Mouse (Mus musculus): ENCODE measurements around the gene Shld1. TPM values are rescaled to one million over a fixed set of nuclear protein-coding genes. Genes with fewer than 3 reads are reported as not detected.
A peak's percentile ranks its signal among the peaks of the same experiment; 100 is the strongest.

Shld1 gene
- polyA plus RNA-seq, 1 experiment = 29.7 TPM

DNA sequence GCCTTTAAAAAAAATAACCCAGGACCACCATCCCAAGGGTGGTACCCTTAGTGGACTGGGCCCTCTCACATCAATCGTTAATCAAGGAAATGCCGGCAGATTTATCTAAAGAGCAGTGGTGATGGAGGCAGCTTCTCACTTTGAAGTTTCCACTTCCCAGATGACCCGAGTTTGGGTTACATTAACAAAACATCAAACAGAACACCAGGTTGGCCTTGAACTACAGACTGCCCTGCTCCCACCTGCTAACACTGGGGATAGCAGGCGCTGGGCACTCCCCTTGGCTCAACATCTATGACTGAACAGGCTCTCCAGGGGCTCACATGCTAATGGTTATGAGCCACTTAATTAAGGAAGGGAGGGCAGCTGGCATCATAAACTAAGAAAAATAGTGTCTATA, 10.6 kb upstream of the Shld1 start:
- no peaks in the 10 kb centered on the region for H3K4me1 ChIP-seq (ENCODE audit: control insufficient read depth, insufficient read depth, low read length)
- whole genome bisulfite sequencing = 81% methylated on average over 4 of the region's 4 CpGs
- no peak overlapping the region for H3K27ac ChIP-seq (ENCODE audit: insufficient read depth, low read length)
- no peaks in the 10 kb centered on the region for H3K27me3 ChIP-seq (ENCODE audit: control insufficient read depth, insufficient read depth, low read length)
- no peak overlapping the region for H3K4me3 ChIP-seq (replicated peaks; ENCODE audit: insufficient read depth, low read depth, low read length)
- no peak for DNase-seq
- no peak for TF ChIP-seq CTCF (IDR thresholded peaks at IDR 0.05; ENCODE audit: borderline replicate concordance, insufficient read depth, low read depth, low read length)
- no peak for TF ChIP-seq POLR2A (IDR thresholded peaks at IDR 0.05; ENCODE audit: borderline replicate concordance, insufficient read depth, low read length)

DNA sequence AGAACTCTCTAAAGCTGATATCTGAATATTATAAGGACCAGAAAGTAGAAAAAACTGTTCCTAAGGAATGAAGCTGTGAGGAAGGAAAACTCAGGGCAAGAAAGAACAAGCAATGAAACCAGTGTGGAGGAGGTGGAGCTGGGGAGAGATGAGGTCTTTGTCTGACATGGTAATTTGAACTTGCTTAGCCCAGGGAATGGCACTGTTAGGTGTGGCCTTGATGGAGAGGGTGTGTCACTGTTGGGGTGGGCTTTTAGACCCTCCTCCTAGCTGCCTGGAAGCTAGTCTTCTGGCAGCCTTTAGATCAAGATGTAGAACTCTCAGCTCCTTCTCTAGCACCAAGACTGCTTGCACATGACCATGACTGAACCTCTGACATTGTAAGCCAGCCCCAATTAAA, 1.7 kb upstream of the Shld1 start:
- DNase-seq = no peak
- no peaks in the 10 kb centered on the region for H3K27me3 ChIP-seq (ENCODE audit: control insufficient read depth, insufficient read depth, low read length)
- no peak for TF ChIP-seq POLR2A (IDR thresholded peaks at IDR 0.05; ENCODE audit: borderline replicate concordance, insufficient read depth, low read length)
- TF ChIP-seq CTCF (IDR thresholded peaks at IDR 0.05; ENCODE audit: borderline replicate concordance, insufficient read depth, low read depth, low read length) = no peak
- no peak overlapping the region for H3K27ac ChIP-seq (ENCODE audit: insufficient read depth, low read length)
- peaks cover 8% of the 10 kb centered on the region; the same call in 1 of the 2 replicates for H3K4me1 ChIP-seq (ENCODE audit: control insufficient read depth, insufficient read depth, low read length)
- no peak overlapping the region for H3K4me3 ChIP-seq (replicated peaks; ENCODE audit: insufficient read depth, low read depth, low read length)

DNA sequence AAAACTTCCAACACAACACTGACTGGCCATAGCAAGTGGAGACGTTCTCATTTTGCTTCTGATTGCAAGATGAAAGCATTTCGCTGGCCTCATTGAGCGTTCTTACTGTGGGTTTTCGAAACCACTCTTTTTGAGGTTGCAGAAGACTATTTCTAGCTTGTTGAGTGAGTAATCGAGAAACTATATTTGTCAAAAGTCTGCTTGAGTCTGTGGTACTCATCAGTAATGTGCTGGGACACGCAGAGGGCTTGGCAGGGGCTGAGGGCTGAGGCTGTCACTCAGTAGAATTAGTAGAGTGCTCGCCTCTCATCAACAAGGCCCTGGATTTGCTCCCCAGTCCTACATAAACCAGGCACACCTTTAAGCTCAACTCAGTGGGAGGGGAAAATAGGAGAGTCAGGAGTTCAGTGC, 1.9 kb downstream of the Shld1 start:
- DNase-seq = no peak
- 86% methylated on average over 7 of the region's 7 CpGs for WGBS
- TF ChIP-seq POLR2A (IDR thresholded peaks at IDR 0.05; ENCODE audit: borderline replicate concordance, insufficient read depth, low read length) (no peak), CTCF (IDR thresholded peaks at IDR 0.05; ENCODE audit: borderline replicate concordance, insufficient read depth, low read depth, low read length) (no peak)
- Histone ChIP-seq H3K4me3 (replicated peaks; ENCODE audit: insufficient read depth, low read depth, low read length) (no peak overlapping the region), H3K4me1 (ENCODE audit: control insufficient read depth, insufficient read depth, low read length) (peaks cover 9% of the 10 kb centered on the region; the same call in 1 of the 2 replicates), H3K27me3 (ENCODE audit: control insufficient read depth, insufficient read depth, low read length) (no peaks in the 10 kb centered on the region), H3K27ac (ENCODE audit: insufficient read depth, low read length) (no peak overlapping the region; the same call in 1 of the 2 replicates)

DNA sequence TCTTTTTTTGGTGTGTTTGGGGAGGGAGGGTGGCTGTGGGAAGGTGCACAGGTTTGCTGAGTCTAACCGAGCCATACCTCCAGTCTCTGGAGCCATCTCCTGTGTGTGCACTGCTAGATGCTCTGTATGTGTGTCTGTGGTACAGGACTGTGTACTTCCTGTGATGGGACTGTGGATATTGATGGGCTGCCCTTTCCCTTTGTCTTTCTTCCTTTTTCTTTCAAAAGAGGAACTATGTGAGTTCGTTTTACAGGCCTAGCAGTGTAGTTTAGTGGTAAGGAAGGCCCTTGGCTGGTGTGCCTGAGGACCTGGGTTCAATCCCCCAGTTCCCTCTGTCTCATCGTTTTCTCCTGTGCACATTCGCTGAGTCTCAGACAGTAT, 2.4 kb downstream of the Shld1 start:
- Histone ChIP-seq H3K4me1 (ENCODE audit: control insufficient read depth, insufficient read depth, low read length) (peaks cover 9% of the 10 kb centered on the region; the same call in 1 of the 2 replicates), H3K4me3 (replicated peaks; ENCODE audit: insufficient read depth, low read depth, low read length) (no peak overlapping the region), H3K27ac (ENCODE audit: insufficient read depth, low read length) (peak overlapping the region; percentile 73), H3K27me3 (ENCODE audit: control insufficient read depth, insufficient read depth, low read length) (no peaks in the 10 kb centered on the region)
- no peak for DNase-seq
- WGBS = 66% methylated on average over 4 of the region's 4 CpGs
- TF ChIP-seq POLR2A (IDR thresholded peaks at IDR 0.05; ENCODE audit: borderline replicate concordance, insufficient read depth, low read length) (no peak), CTCF (IDR thresholded peaks at IDR 0.05; ENCODE audit: borderline replicate concordance, insufficient read depth, low read depth, low read length) (no peak)

DNA sequence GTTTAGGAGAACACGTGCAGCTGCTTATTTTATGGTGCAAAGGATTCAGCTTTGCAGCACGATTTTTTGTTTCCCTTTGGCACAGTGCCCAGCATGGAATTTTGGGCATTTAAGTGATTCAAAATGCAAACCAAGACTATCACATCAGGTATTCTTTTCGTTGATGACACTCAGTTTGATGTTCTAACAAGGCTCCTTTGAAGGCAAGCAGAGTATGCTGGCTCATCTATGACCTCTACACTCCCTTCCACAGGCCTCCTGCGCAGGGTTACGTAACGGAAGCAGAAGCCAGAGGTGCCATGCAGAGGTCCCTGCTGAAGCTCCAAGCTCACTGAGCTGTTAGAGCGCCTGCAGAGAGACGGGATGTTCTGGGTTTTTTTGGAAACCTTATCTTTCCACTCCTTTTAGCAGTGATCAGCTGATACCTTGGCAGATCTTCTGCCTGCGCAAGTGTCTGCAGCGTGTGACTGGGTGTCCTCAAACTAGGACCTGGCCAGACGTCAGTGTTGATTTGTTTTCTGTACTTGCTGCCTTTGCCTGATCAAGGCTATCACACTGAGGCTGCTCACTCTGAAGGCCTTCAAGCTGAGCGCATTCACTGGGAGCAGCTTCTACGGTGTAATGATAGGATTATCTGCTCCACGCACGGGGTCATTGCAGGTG, 3.0 kb downstream of the Shld1 start:
- H3K4me1 ChIP-seq (ENCODE audit: control insufficient read depth, insufficient read depth, low read length) = peaks cover 9% of the 10 kb centered on the region; the same call in 1 of the 2 replicates
- no peak overlapping the region for H3K4me3 ChIP-seq (replicated peaks; ENCODE audit: insufficient read depth, low read depth, low read length)
- H3K27ac ChIP-seq (ENCODE audit: insufficient read depth, low read length) = peak overlapping the region; percentile 73
- WGBS = 45% methylated on average over 15 of the region's 15 CpGs
- TF ChIP-seq POLR2A (IDR thresholded peaks at IDR 0.05; ENCODE audit: borderline replicate concordance, insufficient read depth, low read length) (no peak), CTCF (IDR thresholded peaks at IDR 0.05; ENCODE audit: borderline replicate concordance, insufficient read depth, low read depth, low read length) (no peak)
- DNase-seq = peak; percentile 50 to 52
- H3K27me3 ChIP-seq (ENCODE audit: control insufficient read depth, insufficient read depth, low read length) = no peaks in the 10 kb centered on the region

DNA sequence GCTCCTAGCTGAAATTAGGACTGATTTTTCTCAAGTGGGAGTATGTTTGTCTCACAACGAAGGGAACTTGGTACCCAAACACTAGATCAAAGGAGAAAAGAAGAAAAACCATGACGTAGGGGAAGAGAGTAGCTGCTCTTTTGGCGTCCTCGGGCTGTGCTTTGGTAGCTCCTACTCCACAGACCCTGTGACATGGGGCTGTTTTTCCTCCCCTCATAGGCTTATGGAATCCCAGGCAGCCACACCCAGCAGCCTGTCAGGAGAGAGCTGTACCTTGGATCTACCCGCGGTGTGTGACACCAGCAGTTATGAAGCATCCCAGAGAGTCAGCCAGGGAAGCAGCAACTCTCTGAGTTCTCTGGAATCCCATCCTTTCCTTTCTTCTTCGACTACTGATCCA, 5.0 kb downstream of the Shld1 start:
- H3K4me3 ChIP-seq (replicated peaks; ENCODE audit: insufficient read depth, low read depth, low read length) = no peak overlapping the region
- 73% methylated on average over 7 of the region's 7 CpGs for WGBS
- H3K4me1 ChIP-seq (ENCODE audit: control insufficient read depth, insufficient read depth, low read length) = peaks cover 9% of the 10 kb centered on the region; the same call in 1 of the 2 replicates
- no peak for DNase-seq
- H3K27me3 ChIP-seq (ENCODE audit: control insufficient read depth, insufficient read depth, low read length) = no peaks in the 10 kb centered on the region
- H3K27ac ChIP-seq (ENCODE audit: insufficient read depth, low read length) = no peak overlapping the region
- no peak for TF ChIP-seq POLR2A (IDR thresholded peaks at IDR 0.05; ENCODE audit: borderline replicate concordance, insufficient read depth, low read length)
- TF ChIP-seq CTCF (IDR thresholded peaks at IDR 0.05; ENCODE audit: borderline replicate concordance, insufficient read depth, low read depth, low read length) = no peak

DNA sequence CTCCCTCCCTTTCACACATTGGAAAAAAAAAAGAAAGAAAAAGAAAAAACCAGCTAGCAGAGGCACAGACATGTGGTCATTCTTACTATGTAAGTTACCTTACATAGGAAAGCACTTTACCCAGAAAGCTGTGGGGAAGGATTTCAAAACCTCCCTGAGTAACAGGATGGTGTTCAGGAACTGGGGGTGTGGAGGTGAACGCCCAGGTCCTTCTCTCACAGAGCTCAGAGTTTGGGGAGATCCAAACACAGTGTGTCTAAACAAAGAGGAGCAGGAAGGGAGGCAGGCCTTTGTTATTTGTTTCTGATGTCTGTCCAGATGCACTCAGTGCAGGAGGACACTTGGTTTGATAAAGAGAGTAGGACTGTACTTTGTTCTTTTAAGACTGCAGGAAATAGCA, 5.6 kb downstream of the Shld1 start:
- H3K27ac ChIP-seq (ENCODE audit: insufficient read depth, low read length) = no peak overlapping the region
- TF ChIP-seq POLR2A (IDR thresholded peaks at IDR 0.05; ENCODE audit: borderline replicate concordance, insufficient read depth, low read length) = no peak
- TF ChIP-seq CTCF (IDR thresholded peaks at IDR 0.05; ENCODE audit: borderline replicate concordance, insufficient read depth, low read depth, low read length) = no peak
- peaks cover 9% of the 10 kb centered on the region; the same call in 1 of the 2 replicates for H3K4me1 ChIP-seq (ENCODE audit: control insufficient read depth, insufficient read depth, low read length)
- no peak for DNase-seq
- no peak overlapping the region for H3K4me3 ChIP-seq (replicated peaks; ENCODE audit: insufficient read depth, low read depth, low read length)
- 63% methylated on average over 1 of the region's 1 CpGs for WGBS
- H3K27me3 ChIP-seq (ENCODE audit: control insufficient read depth, insufficient read depth, low read length) = no peaks in the 10 kb centered on the region

DNA sequence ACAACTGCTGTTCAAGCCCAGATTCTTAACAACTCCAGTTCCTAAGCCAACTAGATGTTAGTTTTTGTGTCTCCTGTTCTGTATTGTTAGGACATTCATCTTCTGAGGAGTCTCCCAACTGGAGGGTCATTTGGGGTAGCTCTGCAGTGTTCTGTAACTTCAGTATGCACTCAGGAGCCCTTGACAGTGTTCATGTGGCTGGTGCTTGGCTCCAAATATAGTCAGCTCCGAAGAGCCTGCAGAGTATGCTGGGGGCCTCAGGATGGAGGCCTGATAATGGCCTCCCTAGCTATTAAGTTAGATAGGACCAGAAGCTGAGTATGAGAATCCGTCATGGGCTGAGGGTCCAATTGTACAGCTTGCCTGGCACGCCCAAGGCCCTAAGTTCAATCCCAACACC, 7.2 kb downstream of the Shld1 start:
- WGBS = 91% methylated on average over 3 of the region's 3 CpGs
- no peak for DNase-seq
- H3K27me3 ChIP-seq (ENCODE audit: control insufficient read depth, insufficient read depth, low read length) = no peaks in the 10 kb centered on the region
- H3K27ac ChIP-seq (ENCODE audit: insufficient read depth, low read length) = no peak overlapping the region
- no peak for TF ChIP-seq POLR2A (IDR thresholded peaks at IDR 0.05; ENCODE audit: borderline replicate concordance, insufficient read depth, low read length)
- no peak for TF ChIP-seq CTCF (IDR thresholded peaks at IDR 0.05; ENCODE audit: borderline replicate concordance, insufficient read depth, low read depth, low read length)
- peaks cover 9% of the 10 kb centered on the region; the same call in 1 of the 2 replicates for H3K4me1 ChIP-seq (ENCODE audit: control insufficient read depth, insufficient read depth, low read length)
- no peak overlapping the region for H3K4me3 ChIP-seq (replicated peaks; ENCODE audit: insufficient read depth, low read depth, low read length)

Measured in cerebellum, adult 2 months (tissue).